Mouse (Mus musculus) natural killer cell, adult 2 months (primary cell): Measurements from ENCODE around the gene Gipc2.

ENCODE experiments used
- DNase-seq, 2 experiments: peaks; one replicate each; pipeline ENCODE4 v3.0.0; 2022; ENCODE audit warnings: low spot score in 2 of 2

Gipc2 gene

GRCm38 (mm10) chr3:152190679-152191477, 24.8 kb upstream of the Gipc2 start:
- DNase-seq: no peak

GRCm38 (mm10) chr3:152189306-152189705, 23.3 kb upstream of the Gipc2 start:
- no peak for DNase-seq

- DNase-seq: no peak
These were observed 20.1 kb upstream of the Gipc2 start for GRCm38 (mm10) chr3:152186106-152186505.

- no peak for DNase-seq
These were observed 17.5 kb upstream of the Gipc2 start for GRCm38 (mm10) chr3:152183522-152183921.

- no peak for DNase-seq
These were observed 14.6 kb upstream of the Gipc2 start for GRCm38 (mm10) chr3:152180624-152181023.

GRCm38 (mm10) chr3:152179285-152179684, 13.3 kb upstream of the Gipc2 start:
- no peak for DNase-seq

- no peak for DNase-seq
These were observed 12.8 kb upstream of the Gipc2 start for GRCm38 (mm10) chr3:152178816-152179215.

- no peak for DNase-seq
These were observed 6.4 kb upstream of the Gipc2 start for GRCm38 (mm10) chr3:152172322-152172935.

- DNase-seq: no peak
These were observed 5.8 kb upstream of the Gipc2 start for GRCm38 (mm10) chr3:152171862-152172261.

- DNase-seq: no peak
These were observed 5.2 kb upstream of the Gipc2 start for GRCm38 (mm10) chr3:152171236-152171635.

GRCm38 (mm10) chr3:152170407-152170806, 4.4 kb upstream of the Gipc2 start:
- DNase-seq: no peak

GRCm38 (mm10) chr3:152168007-152168406, 2.0 kb upstream of the Gipc2 start:
- DNase-seq: no peak

- no peak for DNase-seq
These were observed 845 bp upstream of the Gipc2 start for GRCm38 (mm10) chr3:152166699-152167451.

GRCm38 (mm10) chr3:152165351-152166098, 505 bp downstream of the Gipc2 start:
- DNase-seq: no peak

GRCm38 (mm10) chr3:152165014-152165350, 1.0 kb downstream of the Gipc2 start:
- no peak for DNase-seq

- no peak for DNase-seq
These were observed 2.7 kb downstream of the Gipc2 start for GRCm38 (mm10) chr3:152163320-152163719.

- DNase-seq: no peak
These were observed 5.4 kb downstream of the Gipc2 start for GRCm38 (mm10) chr3:152160607-152161006.

GRCm38 (mm10) chr3:152159321-152159720, 6.7 kb downstream of the Gipc2 start:
- no peak for DNase-seq

GRCm38 (mm10) chr3:152158344-152159291, 7.4 kb downstream of the Gipc2 start:
- DNase-seq: no peak

- no peak for DNase-seq
These were observed 9.1 kb downstream of the Gipc2 start for GRCm38 (mm10) chr3:152156816-152157496.
